Mouse (Mus musculus) testis, postnatal 14 days (tissue): ENCODE data around the gene Actr3b.
A peak's percentile ranks its signal among the peaks of the same experiment; 100 is the strongest.
"Not testable (repeated sequence)": the region's sequence is repeated elsewhere in the genome, so short reads cannot be mapped to it uniquely, and the experiment has no call there.

ENCODE experiments used
- DNase-seq: peaks from one replicate; pipeline ENCODE4 v3.0.0; 2021; ENCODE audit warnings: low spot score

Actr3b gene

GRCm38 (mm10) chr5:25759460-25760409, at the start of gene Actr3b:
Actr3b (plus strand) TSS chr5:25759997.
- DNase-seq = peak; percentile 89

GRCm38 (mm10) chr5:25713001-25713706, 46.6 kb upstream of the Actr3b start:
- not testable (repeated sequence) for DNase-seq

- no peak for DNase-seq
These were observed 40.4 kb upstream of the Actr3b start for GRCm38 (mm10) chr5:25719390-25719789.

DNA sequence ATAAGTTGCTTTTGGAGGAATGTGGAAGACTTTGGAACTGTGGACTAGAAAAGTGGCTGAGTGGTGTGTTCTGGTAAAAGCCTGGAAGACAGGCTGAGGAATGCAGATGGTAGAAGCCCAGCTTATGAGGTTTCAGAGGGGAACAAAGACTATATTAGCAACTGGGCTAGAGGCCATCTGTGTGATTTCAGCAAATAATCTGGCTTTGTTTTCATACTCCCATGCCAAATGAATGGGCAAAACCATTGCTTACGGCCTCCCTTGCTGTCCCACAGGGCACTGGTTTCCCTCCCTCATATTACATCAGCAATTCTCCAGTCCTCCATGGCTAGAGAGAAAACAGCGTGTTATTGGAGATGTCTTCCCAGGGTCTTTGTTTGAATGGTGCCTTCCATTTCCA, 36.8 kb upstream of the Actr3b start:
- DNase-seq = no peak

DNA sequence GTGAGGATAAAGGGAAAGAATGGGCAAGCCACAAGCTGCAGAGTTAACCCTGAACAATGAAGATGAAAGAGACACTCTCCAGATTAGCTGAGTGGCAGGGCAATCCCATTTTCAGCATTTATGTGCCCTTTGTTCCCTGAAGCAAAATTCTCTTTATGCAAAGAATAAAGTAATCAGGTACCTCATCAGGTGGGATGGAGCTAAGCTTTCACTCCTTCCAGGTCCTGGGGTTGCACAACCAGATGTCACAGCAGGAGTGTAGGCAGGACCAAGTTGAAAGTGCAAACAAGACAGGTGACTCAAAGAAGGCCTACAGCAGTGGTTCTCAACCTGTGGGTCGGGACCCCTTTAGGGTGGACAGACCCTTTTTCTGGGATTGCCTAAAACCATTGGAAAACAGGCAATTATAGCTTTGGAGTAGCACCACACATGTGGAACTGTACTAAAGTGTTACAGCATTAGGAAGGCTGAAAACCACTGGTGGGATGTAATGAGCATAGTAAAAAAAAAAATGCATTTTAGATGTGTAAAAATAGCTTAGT, 35.6 kb upstream of the Actr3b start:
- no peak for DNase-seq

- DNase-seq = no peak
These were observed 25.5 kb upstream of the Actr3b start for GRCm38 (mm10) chr5:25734318-25734717.

DNA sequence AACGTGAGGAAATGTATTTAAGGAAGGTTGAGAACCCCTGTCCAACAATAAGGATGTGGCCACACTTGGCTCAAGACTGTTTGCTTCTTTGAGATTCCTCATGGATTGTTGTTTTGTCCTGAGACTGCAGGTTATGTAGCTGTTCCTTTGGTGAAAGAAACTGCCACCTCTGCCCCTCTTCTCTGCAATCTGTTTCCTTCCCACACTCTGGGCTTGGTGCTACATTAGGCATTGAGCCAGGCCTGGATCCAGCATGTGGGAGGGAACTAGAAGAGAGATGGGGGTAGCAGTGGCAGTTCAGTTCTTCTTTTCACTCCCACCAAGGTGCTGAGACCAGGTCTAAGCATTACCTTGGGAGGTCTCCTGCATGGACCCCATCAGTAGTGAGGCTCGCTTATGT, 23.9 kb upstream of the Actr3b start:
- DNase-seq = no peak

GRCm38 (mm10) chr5:25738448-25738847, 21.3 kb upstream of the Actr3b start:
- no peak for DNase-seq

DNA sequence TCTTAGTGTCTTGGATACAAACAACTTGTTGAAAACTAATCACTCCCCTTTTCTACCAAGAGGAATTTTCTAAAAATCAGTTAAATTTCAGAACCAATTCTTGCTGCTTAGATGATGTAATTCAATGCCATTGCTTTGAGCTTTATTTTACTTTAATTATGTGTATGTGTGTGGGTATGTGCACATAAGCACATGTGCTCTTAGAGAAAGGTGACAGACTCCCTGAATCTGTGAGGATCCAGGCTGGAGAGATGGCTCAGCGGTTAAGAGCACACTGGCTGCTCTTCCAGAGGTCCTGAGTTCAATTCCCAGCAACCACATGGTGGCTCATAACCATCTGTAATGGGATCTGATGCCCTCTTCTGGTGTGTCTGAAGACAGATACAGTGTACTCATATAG, 20.9 kb upstream of the Actr3b start:
- DNase-seq = not testable (repeated sequence)

GRCm38 (mm10) chr5:25747904-25748303, 11.9 kb upstream of the Actr3b start:
- DNase-seq = no peak

GRCm38 (mm10) chr5:25748613-25749012, 11.2 kb upstream of the Actr3b start:
- DNase-seq = no peak

GRCm38 (mm10) chr5:25751552-25751951, 8.2 kb upstream of the Actr3b start:
- DNase-seq = no peak

- peak; percentile 52 for DNase-seq
These were observed 6.9 kb upstream of the Actr3b start for GRCm38 (mm10) chr5:25752862-25753261.

DNA sequence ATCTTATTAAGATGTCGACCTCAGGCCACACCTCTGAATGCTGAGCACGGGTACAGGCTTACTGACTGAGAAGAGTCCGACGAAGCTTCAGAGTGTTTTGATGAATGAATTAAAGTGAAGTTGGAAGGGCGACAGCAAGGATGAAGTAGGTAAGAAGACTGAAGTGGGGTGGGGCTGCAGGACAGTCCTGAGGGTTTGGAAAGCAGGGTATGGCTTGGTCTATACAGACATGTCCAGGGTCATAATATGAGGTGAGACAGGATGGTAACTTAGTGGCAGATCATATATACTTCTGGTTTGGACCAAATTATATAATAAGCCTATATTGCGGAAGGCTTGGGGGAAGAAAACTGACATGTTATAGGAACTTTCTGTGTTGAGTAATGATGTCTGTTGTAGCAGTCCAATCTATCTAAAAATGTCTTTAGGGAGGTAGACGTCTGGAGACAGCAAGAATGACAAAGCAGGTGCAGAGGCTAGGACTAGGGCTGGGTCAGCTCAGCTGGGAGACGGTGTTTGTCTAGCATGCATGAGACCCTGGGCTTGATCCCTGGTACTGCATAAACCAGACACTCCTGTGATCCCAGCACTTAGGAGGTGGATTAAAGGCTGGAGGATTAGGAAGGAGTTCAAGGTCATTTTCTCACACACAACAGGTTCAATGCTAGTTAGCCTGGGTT, 6.1 kb upstream of the Actr3b start:
- no peak for DNase-seq

GRCm38 (mm10) chr5:25754236-25754766, 5.5 kb upstream of the Actr3b start:
- DNase-seq = peak; percentile 48

DNA sequence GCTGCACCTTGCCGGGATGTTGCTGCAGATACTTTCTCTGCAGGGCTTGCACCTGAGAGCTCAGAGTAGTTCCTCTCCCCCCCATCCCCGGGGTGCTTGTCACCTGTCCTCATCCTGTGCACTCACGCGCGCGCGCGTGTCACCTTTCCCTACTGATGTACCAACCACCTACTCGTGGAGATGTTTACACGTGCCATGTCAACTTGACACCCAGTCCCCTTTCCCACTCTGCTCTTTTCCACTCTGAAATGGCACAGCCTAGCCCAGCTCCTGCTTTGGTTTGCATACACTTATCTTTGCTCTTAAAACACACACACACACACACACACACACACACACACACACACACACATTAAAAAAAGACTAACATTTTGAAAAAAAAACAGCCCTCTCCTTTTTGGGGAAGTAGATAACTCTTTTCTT, 624 bp downstream of the Actr3b start:
- DNase-seq = peak; percentile 23

DNA sequence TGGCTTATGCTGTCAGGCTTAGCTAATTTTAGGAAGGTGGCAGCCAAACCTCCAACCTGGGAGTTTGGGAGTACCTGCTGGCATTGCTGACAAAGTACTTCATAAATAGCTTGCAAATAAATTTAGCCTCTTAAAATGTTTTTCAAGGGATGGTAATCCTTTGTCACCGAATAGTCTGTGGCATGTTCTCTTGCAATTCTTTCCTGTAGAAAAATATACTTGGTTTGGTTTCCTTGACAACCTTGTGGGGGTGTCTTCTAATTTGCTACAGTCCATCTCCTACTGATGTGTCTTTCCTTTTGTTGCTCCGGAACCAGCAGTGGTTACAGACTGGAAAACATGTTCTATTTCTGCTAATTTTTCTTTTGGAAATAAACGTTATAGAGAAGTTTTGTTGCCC, 1.1 kb downstream of the Actr3b start:
- DNase-seq = no peak

DNA sequence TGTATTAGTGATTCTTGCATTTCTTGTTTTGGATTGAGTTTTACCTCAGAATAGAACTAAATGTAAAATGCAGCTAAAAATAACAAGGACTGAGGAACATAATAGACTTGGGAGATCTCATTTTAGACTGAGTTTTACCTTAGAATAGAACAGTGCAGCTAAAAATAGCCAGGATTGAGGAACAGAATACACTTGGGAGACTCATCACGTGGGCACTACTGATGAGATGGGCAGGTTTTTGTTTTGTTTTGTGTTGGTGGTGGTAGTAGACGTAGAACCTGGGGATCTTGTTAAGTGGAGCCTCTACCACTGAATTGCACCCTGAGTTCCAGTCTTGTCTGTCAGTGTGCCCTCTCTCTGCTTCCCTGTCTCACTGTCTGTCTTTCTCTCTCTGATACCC, 2.1 kb downstream of the Actr3b start:
- DNase-seq = no peak

GRCm38 (mm10) chr5:25769006-25769405, 9.2 kb downstream of the Actr3b start:
- DNase-seq = no peak

- DNase-seq = no peak
These were observed 9.6 kb downstream of the Actr3b start for GRCm38 (mm10) chr5:25769406-25769805.

DNA sequence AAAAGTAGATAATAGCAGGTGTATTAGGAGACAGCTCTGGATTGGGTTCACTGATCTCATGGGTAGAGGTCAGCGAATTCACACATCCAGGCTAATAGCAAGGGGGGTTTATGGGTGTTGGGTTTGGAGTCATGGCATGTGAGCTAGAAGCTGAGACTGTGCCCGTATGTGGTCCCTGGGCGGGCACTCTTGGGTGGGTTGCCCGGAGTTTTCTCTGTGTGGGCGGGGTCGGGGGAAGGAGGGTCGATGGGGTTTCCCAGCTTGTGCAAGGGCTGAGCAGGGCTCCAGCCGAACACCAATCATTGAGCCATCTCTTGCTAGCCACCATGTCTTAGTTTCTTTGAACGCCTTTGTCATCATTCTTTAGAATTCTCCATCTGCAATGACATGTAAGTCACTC, 12.7 kb downstream of the Actr3b start:
- DNase-seq = no peak
